Mouse (Mus musculus): ENCODE measurements at regions not wholly inside any gene's neighbourhood (a gene's known extent, or its start where the extent isn't known, plus 50 kb on each side); places are given as distances from the start of the nearest gene placed in this dataset.

GRCm38 (mm10) chr9:116450829-116451228 lies 275.7 kb upstream of the Tgfbr2 start:
- no peak for TF ChIP-seq EP300 (IDR thresholded peaks at IDR 0.05; ENCODE audit: insufficient read depth, low read depth, low read length)
- no peak for TF ChIP-seq CTCF (IDR thresholded peaks at IDR 0.05)

Measured in heart, adult 2 months (tissue).